Mouse (Mus musculus): ENCODE data around the gene Mrps2. TPM values are rescaled to one million over a fixed set of nuclear protein-coding genes. Genes with fewer than 3 reads are reported as not detected.

The Mrps2 gene
- polyA plus RNA-seq, 1 experiment: 36.4 TPM

DNA sequence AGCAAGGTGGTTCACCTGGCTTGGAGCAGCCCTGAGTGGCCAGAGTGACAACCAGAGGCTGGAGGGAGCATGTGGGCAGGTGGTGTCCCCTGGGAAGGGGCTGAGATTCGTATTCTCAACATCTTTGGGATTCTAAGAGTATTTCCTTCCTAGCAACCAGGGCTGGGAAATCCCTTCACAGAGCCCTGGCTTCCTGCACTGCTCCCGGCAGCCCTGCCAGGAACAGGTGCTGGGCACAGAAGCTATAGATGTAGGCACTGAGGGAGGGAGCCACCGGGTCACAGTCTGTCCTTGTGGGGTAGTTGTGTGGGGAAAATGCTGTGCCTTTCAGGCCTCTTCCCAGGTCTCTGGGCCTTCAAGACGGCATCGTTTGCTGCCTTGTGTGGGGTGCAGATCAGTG lies 52.7 kb downstream of the Mrps2 start:
- no peak for DNase-seq (ENCODE audit: low read depth)

Other genes with a start within 250 kb of the Mrps2 start
- gene Ppp1r26, start 21.3 kb upstream of the Mrps2 start, polyA plus RNA-seq (2012; rRNA removed): 4.6 and 6.3 TPM in 2 replicates
- gene 1700007K13Rik, start 1.7 kb upstream of the Mrps2 start, polyA plus RNA-seq (2012; rRNA removed): 1.1 and 2.7 TPM in 2 replicates
- gene Gbgt1, start 28.8 kb downstream of the Mrps2 start, polyA plus RNA-seq (2012; rRNA removed): 3.4 TPM in 2 replicates
- gene Gm10134, start 38.0 kb downstream of the Mrps2 start, polyA plus RNA-seq (2012; rRNA removed): 0.89 TPM in 1 of 2 replicates, not detected in the other
- 90.6 and 93.6 TPM in 2 replicates for gene Ralgds, start 45.1 kb downstream of the Mrps2 start, polyA plus RNA-seq (2012; rRNA removed)
- gene Cel, start 95.3 kb downstream of the Mrps2 start, polyA plus RNA-seq (2012; rRNA removed): 0.48 and 1.6 TPM in 2 replicates
- gene Gtf3c5, start 115.7 kb downstream of the Mrps2 start, polyA plus RNA-seq (2012; rRNA removed): 17.3 and 18.2 TPM in 2 replicates
- gene Gfi1b, start 153.9 kb downstream of the Mrps2 start, polyA plus RNA-seq (2012; rRNA removed): 2.1 and 3.0 TPM in 2 replicates
- 28.7 and 29.3 TPM in 2 replicates for gene Tsc1, start 173.2 kb downstream of the Mrps2 start, polyA plus RNA-seq (2012; rRNA removed)
- 11.4 and 15.2 TPM in 2 replicates for gene Spaca9, start 231.7 kb downstream of the Mrps2 start, polyA plus RNA-seq (2012; rRNA removed)
- 4.5 and 5.1 TPM in 2 replicates for gene Ak8, start 232.1 kb downstream of the Mrps2 start, polyA plus RNA-seq (2012; rRNA removed)

Measured in gonadal fat pad, adult 2 months (tissue).